Mouse (Mus musculus) heart, postnatal 36 days (tissue): Measurements from ENCODE around the gene Naga. TPM values are rescaled to one million over a fixed set of nuclear protein-coding genes. Genes with fewer than 3 reads are reported as not detected.

Source experiments
- DNase-seq, 2 experiments: peaks; one replicate each; pipeline ENCODE4 v3.0.0; 2021 to 2022
- intact Hi-C: fragments of 180-260 bp; cut with DNase I; formaldehyde crosslinking; loops from one replicate; pipeline ENCODE4 v1.15.1; 2025
- total RNA-seq, 2 experiments: library from RNA; stranded (reverse); gene quantifications; 2 replicates each; pipeline ENCODE4 v1.2.3; 2021

Gene Naga
- total RNA-seq, 2 experiments from 2014 or later, result 28.3 to 34.2 TPM

GRCm38 (mm10) chr15:82358431-82359260 is 19.9 kb upstream of the Naga start:
- DNase-seq, result no peak
- intact Hi-C loops, result no loop called here

GRCm38 (mm10) chr15:82354126-82354945 is 15.6 kb upstream of the Naga start, which contains the start of gene Ndufa6:
Gene Ndufa6, minus strand, starts transcription at chr15:82354322.
- peak; percentile 95 to 97 for DNase-seq
- intact Hi-C loops, result loop anchor here (1.0 to 2.0 kb wide), 2 partner anchors 22 to 63 kb away; no protein-coding TSS in a partner anchor

- no peak for DNase-seq
- intact Hi-C loops, result loop anchor here (1.0 to 2.0 kb wide), 2 partner anchors 23 to 64 kb away; no protein-coding TSS in a partner anchor
Measured at GRCm38 (mm10) chr15:82353745-82354113, 15.0 kb upstream of the Naga start.

GRCm38 (mm10) chr15:82353078-82353744 is 14.5 kb upstream of the Naga start:
- no peak for DNase-seq
- intact Hi-C loops, result no loop called here

- DNase-seq, result no peak
- intact Hi-C loops, result no loop called here
Measured at GRCm38 (mm10) chr15:82351480-82351879, 12.8 kb upstream of the Naga start.

GRCm38 (mm10) chr15:82350349-82350748 is 11.6 kb upstream of the Naga start:
- intact Hi-C loops, result no loop called here
- DNase-seq, result no peak

- intact Hi-C loops, result loop anchor here (5.0 kb wide), 2 partner anchors 202 to 222 kb away; partner anchors contain the start of genes Ccdc134 and Srebf2
- no peak for DNase-seq
Measured at GRCm38 (mm10) chr15:82348999-82349341, 10.2 kb upstream of the Naga start.

GRCm38 (mm10) chr15:82348258-82348998 is 9.7 kb upstream of the Naga start:
- no peak for DNase-seq
- intact Hi-C loops, result loop anchor here (5.0 kb wide), 2 partner anchors 201 to 221 kb away; partner anchors contain the start of genes Ccdc134 and Srebf2

- intact Hi-C loops, result loop anchor here (5.0 kb wide), 2 partner anchors 201 to 221 kb away; partner anchors contain the start of genes Ccdc134 and Srebf2
- no peak for DNase-seq
Measured at GRCm38 (mm10) chr15:82347852-82348251, 9.1 kb upstream of the Naga start.

GRCm38 (mm10) chr15:82347303-82347676 is 8.6 kb upstream of the Naga start:
- no peak for DNase-seq
- intact Hi-C loops, result loop anchor here (5.0 kb wide), 2 partner anchors 200 to 220 kb away; partner anchors contain the start of genes Ccdc134 and Srebf2

GRCm38 (mm10) chr15:82346580-82347302 is 8.0 kb upstream of the Naga start:
- DNase-seq, result no peak
- intact Hi-C loops, result loop anchor here (5.0 kb wide), 2 partner anchors 199 to 219 kb away; partner anchors contain the start of genes Ccdc134 and Srebf2

GRCm38 (mm10) chr15:82345820-82346470 is 7.2 kb upstream of the Naga start:
- intact Hi-C loops, result loop anchor here (5.0 kb wide), 2 partner anchors 199 to 219 kb away; partner anchors contain the start of genes Ccdc134 and Srebf2
- DNase-seq, result peak; percentile 96 to 98

- DNase-seq, result no peak
- intact Hi-C loops, result loop anchor here (5.0 kb wide), 2 partner anchors 198 to 218 kb away; partner anchors contain the start of genes Ccdc134 and Srebf2
Measured at GRCm38 (mm10) chr15:82344971-82345370, 6.2 kb upstream of the Naga start.

- DNase-seq, result no peak
- intact Hi-C loops, result no loop called here
Measured at GRCm38 (mm10) chr15:82343368-82344287, 4.9 kb upstream of the Naga start.

- DNase-seq, result no peak
- intact Hi-C loops, result no loop called here
Measured at GRCm38 (mm10) chr15:82342543-82342935, 3.8 kb upstream of the Naga start.

GRCm38 (mm10) chr15:82341675-82342542 is 3.2 kb upstream of the Naga start:
- intact Hi-C loops, result no loop called here
- no peak for DNase-seq
